Mouse (Mus musculus): ENCODE results near the gene Utp18. TPM values are rescaled to one million over a fixed set of nuclear protein-coding genes. Genes with fewer than 3 reads are reported as not detected.

Gene Utp18
- polyA plus RNA-seq, 1 experiment from 2014 or later: 24.8 TPM

DNA sequence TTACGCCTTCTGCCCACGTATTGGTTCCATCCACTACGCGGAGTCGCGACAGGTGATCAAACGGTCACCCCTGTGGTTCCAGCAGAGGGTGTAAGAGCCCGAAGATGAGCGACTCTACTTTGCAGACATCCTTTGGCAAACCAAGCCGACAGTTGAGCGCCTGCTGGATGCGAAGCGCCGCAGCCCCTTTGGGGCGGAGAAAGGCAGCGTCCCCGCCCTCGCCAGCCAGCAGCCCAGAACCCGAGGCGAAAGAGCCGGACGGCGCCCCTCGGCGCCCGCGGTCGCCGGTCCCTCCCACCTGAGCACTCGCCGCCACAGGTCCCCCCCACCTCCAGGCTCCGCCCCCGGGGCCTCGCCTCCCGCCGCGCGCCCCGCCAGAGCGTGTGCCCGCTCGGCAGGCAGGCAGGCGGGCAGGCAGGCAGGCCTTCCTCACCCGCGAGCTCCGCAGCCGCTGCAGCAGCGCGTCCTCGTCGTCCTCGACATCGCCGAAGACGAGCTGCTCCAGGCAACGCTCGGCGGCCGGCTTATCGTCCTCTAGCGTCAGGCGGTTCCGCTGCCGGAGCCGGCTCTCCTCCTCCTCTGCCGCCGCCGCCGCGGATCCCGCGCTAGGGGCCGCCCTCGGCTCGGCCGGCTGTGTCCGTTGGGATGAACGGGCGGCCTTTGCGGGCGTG, 530 bp downstream of the Utp18 start:
- ATAC-seq (ENCODE audit: low FRiP score, low TSS enrichment): peak; percentile 64
- peak overlapping the region; percentile 61 for H3K4me2 ChIP-seq (replicated peaks; ENCODE audit: low read depth, low read length)
- H3K4me3 ChIP-seq (ENCODE audit: low read length): peak overlapping the region; percentile 99
- H3K27ac ChIP-seq (ENCODE audit: low read length): peak overlapping the region; percentile 97
- peaks cover 8% of the 10 kb centered on the region; the same call in 1 of the 2 replicates for H3K36me3 ChIP-seq (ENCODE audit: insufficient read depth, low read length)
- H3K4me1 ChIP-seq (ENCODE audit: insufficient read depth, low read length): peaks cover 20% of the 10 kb centered on the region
- H3K9ac ChIP-seq (replicated peaks; ENCODE audit: low read length): peak overlapping the region; percentile 97
- no peaks in the 10 kb centered on the region for H3K9me3 ChIP-seq (ENCODE audit: low read length)
- no peaks in the 10 kb centered on the region for H3K27me3 ChIP-seq (ENCODE audit: insufficient read depth, low read length)
- WGBS: under 1% methylated on average over 57 of the region's 81 CpGs

DNA sequence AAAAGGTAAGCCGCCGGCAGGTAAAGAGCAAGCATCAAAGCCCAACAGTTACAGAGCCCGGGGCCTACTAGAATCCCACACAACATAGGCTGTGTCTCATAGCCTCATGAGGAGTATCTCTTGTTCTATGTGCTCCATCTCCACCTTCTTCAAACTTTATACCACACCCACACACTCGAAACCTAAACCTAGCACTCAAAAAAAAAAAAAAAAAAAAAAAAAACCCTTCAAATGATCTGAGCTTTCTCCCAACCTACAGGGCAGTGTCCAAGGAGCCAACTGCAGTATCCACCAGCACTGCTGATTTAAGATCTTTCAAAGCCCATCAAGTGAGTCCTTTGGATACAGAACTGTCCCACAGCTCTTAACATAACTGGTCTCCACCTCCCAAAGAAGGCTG, 1.5 kb downstream of the Utp18 start:
- Histone ChIP-seq H3K9ac (replicated peaks; ENCODE audit: low read length) (no peak overlapping the region), H3K4me3 (ENCODE audit: low read length) (peak overlapping the region; percentile 99), H3K27ac (ENCODE audit: low read length) (no peak overlapping the region), H3K27me3 (ENCODE audit: insufficient read depth, low read length) (no peaks in the 10 kb centered on the region), H3K4me2 (replicated peaks; ENCODE audit: low read depth, low read length) (peak overlapping the region; percentile 61), H3K9me3 (ENCODE audit: low read length) (no peaks in the 10 kb centered on the region), H3K36me3 (ENCODE audit: insufficient read depth, low read length) (peaks cover 17% of the 10 kb centered on the region; the same call in 1 of the 2 replicates), H3K4me1 (ENCODE audit: insufficient read depth, low read length) (peaks cover 20% of the 10 kb centered on the region)
- no peak for ATAC-seq (ENCODE audit: low FRiP score, low TSS enrichment)
- WGBS: 87% methylated on average over 4 of the region's 4 CpGs

DNA sequence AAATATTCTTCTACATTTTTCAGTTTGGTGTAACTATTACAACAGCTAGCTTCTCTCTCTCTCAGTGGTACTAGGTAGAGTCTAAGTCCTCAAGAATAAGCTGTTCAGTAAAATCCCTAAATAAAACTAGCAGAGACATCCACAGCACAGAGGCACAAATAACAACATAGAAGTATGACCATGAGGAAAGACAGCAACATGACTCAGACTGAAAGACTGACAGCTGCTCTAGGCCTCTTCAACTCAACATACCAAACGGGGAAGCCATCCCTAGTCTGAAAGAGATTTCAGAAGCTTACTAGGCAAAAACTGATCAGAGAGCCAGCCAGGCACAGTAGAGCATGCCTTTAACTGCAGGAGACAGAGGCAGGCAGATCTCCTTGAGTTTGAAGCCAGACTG, 22.9 kb downstream of the Utp18 start:
- Histone ChIP-seq H3K4me1 (ENCODE audit: insufficient read depth, low read length) (no peaks in the 10 kb centered on the region), H3K36me3 (ENCODE audit: insufficient read depth, low read length) (peaks cover 31% of the 10 kb centered on the region)
- WGBS: 84% methylated on average over 1 of the region's 1 CpGs

DNA sequence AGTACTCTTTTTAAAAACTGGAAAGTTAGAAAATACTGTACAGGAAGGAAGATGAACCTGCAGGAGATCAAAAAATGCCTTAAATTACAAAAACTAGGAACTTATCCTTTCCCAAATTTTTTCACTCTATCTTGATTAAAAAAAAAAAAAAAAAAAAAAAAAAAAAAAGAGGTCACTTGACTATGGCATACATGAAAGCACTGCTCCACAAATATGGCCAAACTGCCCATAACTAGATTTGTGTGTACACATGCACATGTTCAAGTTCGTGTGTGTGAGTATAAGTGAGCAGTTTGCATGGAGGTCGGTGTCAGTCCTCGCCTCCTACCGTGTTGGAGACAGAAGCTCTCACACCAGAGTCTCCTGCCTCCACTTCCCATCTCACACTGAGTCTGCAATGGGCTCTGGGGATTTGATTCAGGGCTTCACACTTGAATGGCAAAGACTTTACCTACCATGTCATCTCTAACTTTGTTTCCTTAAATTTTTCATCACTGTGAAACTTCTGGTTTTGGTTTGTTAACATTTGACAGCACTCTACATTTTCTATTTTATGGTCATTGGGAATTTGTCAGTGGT, 23.4 kb downstream of the Utp18 start:
- H3K4me1 ChIP-seq (ENCODE audit: insufficient read depth, low read length): no peaks in the 10 kb centered on the region
- H3K27ac ChIP-seq (ENCODE audit: low read length): no peak overlapping the region
- no peaks in the 10 kb centered on the region for H3K27me3 ChIP-seq (ENCODE audit: insufficient read depth, low read length)
- WGBS: 90% methylated on average over 4 of the region's 4 CpGs
- ATAC-seq (ENCODE audit: low FRiP score, low TSS enrichment): no peak
- H3K4me3 ChIP-seq (ENCODE audit: low read length): no peak overlapping the region
- H3K4me2 ChIP-seq (replicated peaks; ENCODE audit: low read depth, low read length): no peak overlapping the region
- peaks cover 28% of the 10 kb centered on the region for H3K36me3 ChIP-seq (ENCODE audit: insufficient read depth, low read length)
- no peak overlapping the region for H3K9ac ChIP-seq (replicated peaks; ENCODE audit: low read length)
- H3K9me3 ChIP-seq (ENCODE audit: low read length): no peaks in the 10 kb centered on the region

More for the DNA sequence above, 22.9 kb downstream of the Utp18 start:
- no peak for ATAC-seq (ENCODE audit: low FRiP score, low TSS enrichment)
- no peak overlapping the region for H3K4me3 ChIP-seq (ENCODE audit: low read length)
- no peak overlapping the region for H3K4me2 ChIP-seq (replicated peaks; ENCODE audit: low read depth, low read length)
- H3K9me3 ChIP-seq (ENCODE audit: low read length): no peaks in the 10 kb centered on the region
- no peaks in the 10 kb centered on the region for H3K27me3 ChIP-seq (ENCODE audit: insufficient read depth, low read length)
- H3K27ac ChIP-seq (ENCODE audit: low read length): no peak overlapping the region
- no peak overlapping the region for H3K9ac ChIP-seq (replicated peaks; ENCODE audit: low read length)

DNA sequence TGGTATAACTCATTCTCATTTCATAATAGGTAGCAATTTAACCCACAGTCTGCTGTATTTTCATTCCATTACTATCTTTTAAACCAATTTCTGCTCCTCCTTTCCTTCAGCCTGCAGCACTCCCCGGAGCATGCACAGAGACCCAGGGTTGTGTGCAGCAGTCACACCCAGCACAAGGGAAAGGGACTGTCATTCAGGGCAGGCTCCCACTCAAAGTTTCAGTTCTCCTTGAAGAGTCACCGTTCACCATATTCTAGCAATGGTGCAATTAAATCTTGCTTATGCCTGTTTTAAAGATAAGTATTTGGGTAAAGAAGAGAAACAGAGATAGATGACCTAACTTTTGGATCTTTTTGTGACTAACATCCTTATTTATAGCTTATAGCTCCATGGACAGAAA, 24.4 kb downstream of the Utp18 start:
- no peak for ATAC-seq (ENCODE audit: low FRiP score, low TSS enrichment)

DNA sequence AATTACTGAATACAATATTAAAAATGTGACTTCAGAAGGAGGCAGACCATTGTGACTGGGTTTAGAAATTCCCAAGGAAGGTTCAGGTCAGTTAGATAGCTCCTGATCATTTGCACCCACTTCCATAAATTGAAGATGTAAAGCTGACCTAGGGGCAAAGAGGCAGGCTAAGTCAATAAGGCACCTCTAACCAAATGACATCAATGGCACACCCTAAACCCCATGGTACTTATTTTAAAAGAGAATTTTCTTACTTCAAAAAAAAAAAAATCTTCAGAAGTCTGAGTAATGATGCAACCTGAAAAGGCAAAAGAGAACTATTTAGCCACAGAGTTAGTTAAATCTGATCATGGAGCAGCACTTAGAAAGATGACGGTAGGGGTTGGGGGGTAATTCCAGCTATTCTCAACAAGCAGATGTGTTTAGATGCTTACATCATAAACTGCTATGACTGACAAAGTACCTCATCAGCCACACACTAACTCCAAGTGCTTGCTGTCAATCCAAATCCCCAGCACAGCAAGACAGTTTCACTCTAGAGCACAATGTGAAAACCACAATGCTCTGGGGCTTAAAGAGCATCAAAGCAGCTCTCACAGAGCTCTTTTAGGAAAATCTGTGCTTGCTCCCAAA, 24.9 kb downstream of the Utp18 start:
- no peaks in the 10 kb centered on the region for H3K9me3 ChIP-seq (ENCODE audit: low read length)
- no peaks in the 10 kb centered on the region for H3K27me3 ChIP-seq (ENCODE audit: insufficient read depth, low read length)
- H3K27ac ChIP-seq (ENCODE audit: low read length): no peak overlapping the region
- no peak overlapping the region for H3K9ac ChIP-seq (replicated peaks; ENCODE audit: low read length)
- 87% methylated on average over 1 of the region's 1 CpGs for WGBS
- no peaks in the 10 kb centered on the region for H3K4me1 ChIP-seq (ENCODE audit: insufficient read depth, low read length)
- no peak for ATAC-seq (ENCODE audit: low FRiP score, low TSS enrichment)
- no peak overlapping the region for H3K4me3 ChIP-seq (ENCODE audit: low read length)
- peaks cover 19% of the 10 kb centered on the region for H3K36me3 ChIP-seq (ENCODE audit: insufficient read depth, low read length)
- H3K4me2 ChIP-seq (replicated peaks; ENCODE audit: low read depth, low read length): no peak overlapping the region

More for the DNA sequence above, 24.4 kb downstream of the Utp18 start:
- H3K9me3 ChIP-seq (ENCODE audit: low read length): no peaks in the 10 kb centered on the region
- no peak overlapping the region for H3K4me3 ChIP-seq (ENCODE audit: low read length)
- WGBS: 89% methylated on average over 2 of the region's 2 CpGs
- H3K4me2 ChIP-seq (replicated peaks; ENCODE audit: low read depth, low read length): no peak overlapping the region
- no peaks in the 10 kb centered on the region for H3K27me3 ChIP-seq (ENCODE audit: insufficient read depth, low read length)
- no peak overlapping the region for H3K9ac ChIP-seq (replicated peaks; ENCODE audit: low read length)
- H3K4me1 ChIP-seq (ENCODE audit: insufficient read depth, low read length): no peaks in the 10 kb centered on the region
- H3K36me3 ChIP-seq (ENCODE audit: insufficient read depth, low read length): peaks cover 20% of the 10 kb centered on the region
- H3K27ac ChIP-seq (ENCODE audit: low read length): no peak overlapping the region

DNA sequence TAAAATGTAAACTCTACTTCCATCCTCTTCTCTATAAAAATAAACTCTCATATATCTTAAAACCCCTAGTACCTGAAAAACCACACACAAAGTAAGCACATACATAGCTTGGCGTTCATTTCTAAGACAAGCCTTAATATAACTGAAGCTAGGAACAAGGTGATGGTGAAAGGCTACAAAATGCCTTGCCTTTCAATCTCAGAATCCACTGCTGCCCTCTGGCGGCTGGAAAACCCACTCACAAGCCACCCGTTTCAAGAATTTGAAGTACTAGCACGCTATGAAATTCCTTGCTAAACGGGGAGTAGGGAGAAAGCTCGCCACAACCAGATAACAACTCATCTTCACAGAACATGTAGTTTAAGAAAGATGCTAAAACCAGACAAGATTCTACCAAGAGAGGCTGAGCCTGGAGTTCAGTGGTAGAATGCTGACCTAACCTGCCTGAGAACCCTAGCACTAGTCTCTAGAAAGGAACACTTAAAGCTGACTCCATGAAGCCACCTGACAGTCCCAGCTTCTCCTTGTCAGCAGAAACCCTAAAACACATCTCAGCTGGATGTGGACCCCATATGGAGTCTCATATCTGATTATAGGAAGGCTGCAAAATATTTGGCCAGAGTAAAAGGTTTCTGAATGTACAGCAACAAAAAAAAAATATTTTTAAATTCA, 29.1 kb downstream of the Utp18 start:
- 5% methylated on average over 6 of the region's 6 CpGs for WGBS
- no peak overlapping the region for H3K27ac ChIP-seq (ENCODE audit: low read length)
- no peak overlapping the region for H3K4me2 ChIP-seq (replicated peaks; ENCODE audit: low read depth, low read length)
- H3K36me3 ChIP-seq (ENCODE audit: insufficient read depth, low read length): 0 out of 2 replicates have a peak, but pooled peaks cover 6% of the 10 kb centered on the region
- H3K9ac ChIP-seq (replicated peaks; ENCODE audit: low read length): no peak overlapping the region
- ATAC-seq (ENCODE audit: low FRiP score, low TSS enrichment): peak; percentile 39; the same call in 1 of the 2 replicates
- H3K27me3 ChIP-seq (ENCODE audit: insufficient read depth, low read length): no peaks in the 10 kb centered on the region
- no peak overlapping the region for H3K4me3 ChIP-seq (ENCODE audit: low read length)
- no peaks in the 10 kb centered on the region for H3K9me3 ChIP-seq (ENCODE audit: low read length)
- no peaks in the 10 kb centered on the region for H3K4me1 ChIP-seq (ENCODE audit: insufficient read depth, low read length)

DNA sequence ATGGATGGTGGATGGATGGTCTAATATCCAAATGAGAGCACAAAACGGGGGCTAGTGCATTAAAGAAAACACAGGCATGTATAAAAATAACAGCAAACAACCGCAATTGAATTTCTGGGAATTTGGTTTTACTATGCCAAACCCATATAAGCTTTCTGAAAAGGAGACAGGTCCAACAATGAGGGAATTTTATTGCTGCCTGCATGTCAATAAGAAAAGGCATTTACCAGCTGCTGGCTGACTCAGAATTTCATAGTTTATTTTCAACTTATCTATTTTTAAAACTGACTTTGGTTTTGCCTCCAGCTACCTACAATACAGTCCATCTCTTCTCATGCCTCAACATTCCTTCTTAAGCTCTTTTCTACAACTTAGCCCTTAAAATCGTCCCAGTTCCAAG, 33.0 kb downstream of the Utp18 start:
- Histone ChIP-seq H3K4me3 (ENCODE audit: low read length) (no peak overlapping the region), H3K4me2 (replicated peaks; ENCODE audit: low read depth, low read length) (no peak overlapping the region), H3K9ac (replicated peaks; ENCODE audit: low read length) (no peak overlapping the region), H3K4me1 (ENCODE audit: insufficient read depth, low read length) (no peaks in the 10 kb centered on the region), H3K36me3 (ENCODE audit: insufficient read depth, low read length) (no peaks in the 10 kb centered on the region), H3K9me3 (ENCODE audit: low read length) (no peaks in the 10 kb centered on the region), H3K27ac (ENCODE audit: low read length) (no peak overlapping the region), H3K27me3 (ENCODE audit: insufficient read depth, low read length) (no peaks in the 10 kb centered on the region)
- WGBS: 87% methylated on average over 3 of the region's 3 CpGs
- no peak for ATAC-seq (ENCODE audit: low FRiP score, low TSS enrichment)

DNA sequence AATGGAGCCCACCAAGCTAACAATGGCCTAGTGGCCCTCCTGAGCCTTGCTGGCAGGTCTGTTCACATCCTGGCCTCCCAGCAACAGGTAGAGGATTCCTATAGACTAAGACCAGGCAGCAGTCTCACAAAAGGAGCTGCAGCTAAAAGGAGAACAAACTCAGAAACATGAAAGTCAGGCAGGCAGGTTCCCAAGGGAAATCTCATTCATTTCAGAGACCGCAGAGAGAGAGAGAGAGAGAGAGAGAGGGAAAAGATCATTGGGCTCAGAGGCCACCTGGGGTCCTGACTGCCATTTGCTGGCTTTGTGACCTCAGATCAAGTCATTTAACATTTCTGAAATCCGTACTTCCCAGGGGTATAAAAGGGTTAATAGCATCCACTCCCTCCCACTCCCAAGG, 38.2 kb downstream of the Utp18 start:
- Histone ChIP-seq H3K27ac (ENCODE audit: low read length) (no peak overlapping the region), H3K9me3 (ENCODE audit: low read length) (no peaks in the 10 kb centered on the region), H3K27me3 (ENCODE audit: insufficient read depth, low read length) (no peaks in the 10 kb centered on the region), H3K4me2 (replicated peaks; ENCODE audit: low read depth, low read length) (no peak overlapping the region), H3K36me3 (ENCODE audit: insufficient read depth, low read length) (no peaks in the 10 kb centered on the region), H3K4me3 (ENCODE audit: low read length) (no peak overlapping the region), H3K4me1 (ENCODE audit: insufficient read depth, low read length) (no peaks in the 10 kb centered on the region), H3K9ac (replicated peaks; ENCODE audit: low read length) (no peak overlapping the region)
- WGBS: 18% methylated on average over 2 of the region's 2 CpGs
- no peak for ATAC-seq (ENCODE audit: low FRiP score, low TSS enrichment)

All from kidney, embryonic 16.5 days (tissue).